Mouse (Mus musculus): ENCODE data around the gene Sh3d21. TPM values are rescaled to one million over a fixed set of nuclear protein-coding genes. Genes with fewer than 3 reads are reported as not detected.
"Not testable (repeated sequence)": the region's sequence is repeated elsewhere in the genome, so short reads cannot be mapped to it uniquely, and the experiment has no call there.

The Sh3d21 gene
- 2.4 and 5.0 TPM in 2 replicates for polyA plus RNA-seq (2012; rRNA removed)

GRCm38 (mm10) chr4:126163067-126163659, at the start of gene Sh3d21:
TSS of gene Sh3d21 (minus strand) at chr4:126163491.
- 4% methylated on average over 22 of the region's 22 CpGs for WGBS
- no peak for DNase-seq (ENCODE audit: low read depth, low spot score)

GRCm38 (mm10) chr4:126207081-126207480, 43.8 kb upstream of the Sh3d21 start:
- DNase-seq (ENCODE audit: low read depth, low spot score): no peak
- WGBS: 75% methylated on average over 6 of the region's 6 CpGs

DNA sequence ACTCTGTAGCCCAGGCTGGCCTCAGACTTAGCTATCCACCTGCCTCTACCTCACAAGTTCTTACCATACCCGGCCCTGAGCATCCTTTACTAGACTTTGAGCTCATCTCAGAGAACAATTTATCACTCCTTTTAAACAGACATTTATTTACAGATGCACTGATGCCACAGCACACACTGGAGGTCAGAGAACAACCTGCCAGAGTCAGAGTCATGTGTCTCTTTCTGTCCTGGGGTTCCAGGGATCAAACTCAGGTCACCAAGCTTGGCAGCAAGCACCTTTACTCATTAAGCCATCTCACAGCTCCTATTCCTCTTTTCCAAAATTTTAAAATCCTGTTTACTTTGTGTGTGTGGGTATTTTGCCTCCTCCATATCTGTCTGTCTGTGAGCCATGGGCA, 42.1 kb upstream of the Sh3d21 start:
- no peak for DNase-seq (ENCODE audit: low read depth, low spot score)
- WGBS: 86% methylated on average over 1 of the region's 1 CpGs

DNA sequence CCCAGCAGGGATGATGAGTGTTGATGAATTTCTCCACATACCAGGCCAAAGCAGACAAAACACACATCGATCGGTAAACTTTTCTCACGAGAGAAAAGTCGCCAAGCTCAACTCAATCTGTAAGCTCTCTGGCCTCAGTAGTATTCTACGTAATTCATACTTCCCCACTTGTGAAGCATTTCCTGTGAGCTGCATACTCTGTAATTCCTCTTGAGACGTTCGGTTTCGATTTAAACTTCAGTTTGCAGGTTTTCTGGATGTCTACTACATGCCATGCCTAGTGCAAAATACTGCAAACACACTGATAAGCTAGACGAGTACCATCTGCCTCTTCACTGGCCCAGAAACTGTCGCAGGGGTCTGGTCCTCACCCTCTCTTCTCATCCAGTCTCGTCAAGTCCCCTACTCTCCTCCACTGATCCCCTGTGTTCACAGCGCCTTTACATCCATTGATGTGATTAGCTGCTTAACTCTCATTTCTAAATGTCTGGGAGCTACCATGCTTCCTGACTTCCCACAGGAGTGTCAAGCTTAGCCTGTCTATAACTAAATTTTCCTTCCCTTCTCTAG, 41.5 kb upstream of the Sh3d21 start:
- 77% methylated on average over 12 of the region's 12 CpGs for WGBS
- no peak for DNase-seq (ENCODE audit: low read depth, low spot score)

GRCm38 (mm10) chr4:126204016-126204415, 40.7 kb upstream of the Sh3d21 start:
- 84% methylated on average over 8 of the region's 8 CpGs for WGBS
- DNase-seq (ENCODE audit: low read depth, low spot score): no peak

DNA sequence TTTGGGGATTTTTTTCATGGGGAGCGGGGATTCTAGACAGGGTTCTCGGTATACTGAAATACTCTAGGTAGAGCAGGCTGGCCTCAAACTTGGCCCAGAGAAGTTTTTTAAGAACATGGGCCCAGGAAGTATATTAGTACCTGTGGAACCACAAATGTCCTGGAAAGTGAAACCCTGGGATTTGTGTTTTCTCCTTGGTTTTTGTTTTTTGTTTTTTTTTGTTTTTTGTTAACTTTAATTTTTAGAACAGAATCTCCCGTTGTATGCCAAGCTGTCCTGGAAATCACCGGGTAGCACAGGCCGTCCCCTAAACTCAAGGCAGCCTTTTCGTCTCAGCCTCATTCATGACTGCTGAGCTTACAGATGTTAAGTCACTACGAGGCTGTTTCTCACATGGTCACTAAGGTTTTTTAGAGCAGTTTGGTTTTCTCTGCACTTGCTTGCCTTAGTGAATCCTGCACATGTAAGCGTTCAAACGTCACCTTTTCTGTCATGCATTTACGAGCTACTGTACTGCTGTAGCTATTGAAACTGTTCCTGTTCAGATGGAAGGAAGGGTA, 40.1 kb upstream of the Sh3d21 start:
- WGBS: 72% methylated on average over 10 of the region's 10 CpGs
- DNase-seq (ENCODE audit: low read depth, low spot score): no peak

DNA sequence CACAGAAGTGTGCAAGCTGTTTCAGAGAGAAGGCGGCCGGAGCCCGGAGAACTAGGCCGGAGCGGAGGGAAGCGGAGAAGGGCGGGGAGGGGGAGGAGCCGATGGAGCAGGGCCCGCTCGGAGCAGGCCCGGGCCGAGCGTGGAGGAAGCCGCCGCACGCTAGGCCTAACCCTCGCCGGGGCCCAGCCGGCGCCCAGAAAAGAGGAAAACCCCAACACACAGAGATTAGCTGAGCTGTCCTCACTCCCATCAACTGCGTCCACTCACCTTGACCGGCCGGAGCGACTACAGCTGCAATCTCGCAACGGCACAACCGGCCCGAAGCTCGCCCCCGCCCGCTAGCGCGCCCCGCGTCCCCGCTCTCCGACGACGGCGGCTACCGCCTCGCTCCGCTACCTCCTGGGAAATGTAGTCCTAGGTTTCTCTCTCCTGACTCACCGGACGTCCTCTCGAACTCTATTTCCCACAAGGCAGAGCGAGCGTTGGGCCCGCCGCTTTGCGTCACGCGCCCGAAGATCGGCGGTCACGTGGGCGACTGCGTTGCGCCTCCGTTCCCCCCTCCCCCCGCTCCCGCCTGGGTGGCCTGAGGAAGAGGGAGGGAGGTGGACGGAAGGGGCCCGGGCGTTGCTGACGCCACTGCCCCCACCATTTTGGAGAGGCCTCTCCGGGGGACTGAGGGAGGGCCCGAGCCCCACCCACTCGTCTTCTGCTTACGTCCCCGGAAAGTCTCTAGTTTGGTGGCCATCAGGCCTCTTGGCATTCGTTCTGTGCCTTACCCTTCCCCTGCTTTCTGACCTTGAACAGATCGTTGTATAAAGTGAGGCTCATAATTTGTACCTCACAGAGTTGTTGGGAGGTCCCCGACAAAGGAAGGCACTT, 39.3 kb upstream of the Sh3d21 start, which contains the start of gene Thrap3:
Thrap3 (minus strand) TSS at position 458 of the 879 bp plus-strand sequence.
- WGBS: under 1% methylated on average over 75 of the region's 75 CpGs
- peak; percentile 97 for DNase-seq (ENCODE audit: low read depth, low spot score)

DNA sequence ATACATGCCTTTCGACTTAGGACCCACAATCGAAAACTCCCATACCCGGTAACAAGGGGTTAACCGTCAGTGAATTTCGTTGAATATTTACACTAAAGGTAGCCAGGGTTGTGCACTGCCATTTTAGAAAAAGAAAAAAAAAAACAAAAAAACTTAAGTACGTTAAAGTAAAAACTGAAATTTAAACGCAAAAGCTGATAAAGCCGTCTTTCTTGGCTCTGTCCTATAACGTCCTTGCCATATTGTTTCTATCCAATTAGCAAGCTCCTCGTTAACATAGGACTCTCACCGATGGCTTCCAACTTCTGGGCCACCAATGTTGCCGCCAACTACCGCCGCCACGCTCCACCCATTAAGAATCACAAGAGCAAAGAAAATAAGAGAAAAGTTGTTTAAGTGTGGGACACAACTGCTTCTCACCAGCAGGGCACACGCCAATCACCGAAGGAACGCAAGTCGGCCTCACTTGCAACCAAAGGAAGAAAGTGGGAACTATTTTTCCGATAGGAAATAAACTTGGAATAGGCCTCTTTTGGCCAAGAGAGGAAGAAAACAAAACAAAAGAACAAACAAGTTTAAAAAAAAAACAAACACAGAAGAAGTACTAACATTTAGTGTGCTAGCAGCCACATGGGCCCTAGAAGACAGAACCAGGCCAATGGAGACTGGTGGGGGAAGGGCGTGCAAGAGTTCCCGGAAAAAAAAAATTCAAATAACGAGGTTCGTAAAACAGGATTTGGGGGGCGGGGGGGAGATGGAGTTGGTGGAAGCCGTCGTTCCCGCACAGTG, 38.4 kb upstream of the Sh3d21 start:
- DNase-seq (ENCODE audit: low read depth, low spot score): peak; percentile 35
- WGBS: under 1% methylated on average over 28 of the region's 28 CpGs

DNA sequence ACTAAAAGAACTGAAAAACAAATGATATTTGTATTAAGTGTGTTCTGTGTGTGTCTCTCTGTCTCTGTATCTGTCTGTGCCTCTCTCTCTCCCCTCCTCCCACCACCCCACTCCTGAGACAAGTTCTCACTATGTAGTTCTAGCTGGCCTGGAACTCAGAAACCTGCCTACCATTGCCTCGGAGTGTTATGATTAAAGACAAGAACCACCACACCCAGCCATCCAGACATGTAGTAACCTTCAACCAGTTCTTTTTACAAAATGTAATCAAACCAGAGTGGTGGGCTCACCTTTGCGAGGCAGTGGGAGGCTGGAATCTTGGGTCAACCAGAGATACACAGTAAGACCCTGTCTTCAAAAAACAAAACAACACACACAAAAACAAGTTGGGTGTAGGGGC, 37.4 kb upstream of the Sh3d21 start:
- DNase-seq (ENCODE audit: low read depth, low spot score): no peak
- 7% methylated on average over 2 of the region's 2 CpGs for WGBS

- no peak for DNase-seq (ENCODE audit: low read depth, low spot score)
- WGBS: 14% methylated on average over 1 of the region's 1 CpGs
Observed at GRCm38 (mm10) chr4:126200036-126200435, 36.7 kb upstream of the Sh3d21 start.

DNA sequence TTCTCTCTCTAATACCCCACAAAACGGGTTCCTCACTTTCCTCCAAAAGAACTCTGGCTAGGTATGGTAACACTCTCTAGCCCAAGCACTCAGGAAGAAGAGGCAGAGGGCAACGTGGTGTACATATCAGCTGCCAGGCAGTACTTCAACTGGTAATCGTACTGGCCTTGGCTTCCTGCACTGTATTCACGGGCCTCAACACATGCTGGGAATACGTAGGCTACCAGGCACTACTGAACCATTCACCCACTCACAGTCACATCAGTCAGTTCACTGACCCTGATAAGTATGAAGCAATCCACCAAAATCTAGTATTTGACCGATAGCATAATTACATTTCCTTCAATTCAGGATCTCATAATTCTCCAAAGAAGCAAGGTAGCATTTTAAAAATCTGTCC, 36.3 kb upstream of the Sh3d21 start:
- WGBS: 22% methylated on average over 6 of the region's 6 CpGs
- DNase-seq (ENCODE audit: low read depth, low spot score): no peak

DNA sequence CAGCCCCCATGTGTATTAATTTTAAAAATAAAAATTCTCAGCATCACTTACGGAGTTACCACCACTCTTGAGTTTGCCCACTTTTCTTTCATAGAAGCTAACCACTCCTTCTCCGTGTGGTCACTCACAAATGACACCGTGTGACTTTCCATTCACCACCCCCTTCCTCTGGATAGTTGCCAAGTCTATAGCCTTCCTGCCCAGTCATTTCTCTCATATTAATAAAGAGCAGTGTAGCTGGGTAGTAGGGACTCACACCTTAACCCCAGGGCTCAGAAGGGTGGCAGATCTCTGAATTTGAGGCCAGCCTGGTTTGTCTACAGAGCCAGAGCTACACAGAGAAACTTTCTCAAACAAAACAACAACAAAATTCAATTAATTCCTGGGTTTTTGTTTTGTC, 34.2 kb upstream of the Sh3d21 start:
- no peak for DNase-seq (ENCODE audit: low read depth, low spot score)
- 43% methylated on average over 3 of the region's 3 CpGs for WGBS

GRCm38 (mm10) chr4:126194916-126195315, 31.6 kb upstream of the Sh3d21 start:
- DNase-seq (ENCODE audit: low read depth, low spot score): no peak
- 75% methylated on average over 4 of the region's 4 CpGs for WGBS

- no peak for DNase-seq (ENCODE audit: low read depth, low spot score)
Observed at GRCm38 (mm10) chr4:126194216-126194615, 30.9 kb upstream of the Sh3d21 start.

DNA sequence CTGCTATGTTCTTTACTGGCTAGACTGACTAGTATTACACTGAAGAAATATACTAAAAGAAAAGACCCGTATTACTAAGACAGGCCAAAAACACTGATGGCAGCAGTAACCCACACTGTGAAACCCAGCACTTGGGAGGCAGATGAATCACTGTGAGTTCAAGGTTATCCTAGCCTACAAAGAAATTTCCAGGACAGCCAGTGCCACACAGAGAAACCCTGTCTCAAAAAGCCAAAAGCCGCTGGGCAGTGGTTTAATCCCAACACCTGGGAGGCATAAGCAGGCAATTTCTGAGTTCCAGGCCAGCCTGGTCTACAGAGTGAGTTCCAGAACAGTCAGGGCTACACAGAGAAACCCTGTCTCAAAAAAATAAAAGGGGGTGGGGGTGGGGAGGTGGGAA, 27.3 kb upstream of the Sh3d21 start:
- DNase-seq (ENCODE audit: low read depth, low spot score): no peak

GRCm38 (mm10) chr4:126187096-126187495, 23.8 kb upstream of the Sh3d21 start:
- 69% methylated on average over 3 of the region's 3 CpGs for WGBS
- DNase-seq (ENCODE audit: low read depth, low spot score): no peak

More for the DNA sequence above, 27.3 kb upstream of the Sh3d21 start:
- 92% methylated on average over 2 of the region's 2 CpGs for WGBS

DNA sequence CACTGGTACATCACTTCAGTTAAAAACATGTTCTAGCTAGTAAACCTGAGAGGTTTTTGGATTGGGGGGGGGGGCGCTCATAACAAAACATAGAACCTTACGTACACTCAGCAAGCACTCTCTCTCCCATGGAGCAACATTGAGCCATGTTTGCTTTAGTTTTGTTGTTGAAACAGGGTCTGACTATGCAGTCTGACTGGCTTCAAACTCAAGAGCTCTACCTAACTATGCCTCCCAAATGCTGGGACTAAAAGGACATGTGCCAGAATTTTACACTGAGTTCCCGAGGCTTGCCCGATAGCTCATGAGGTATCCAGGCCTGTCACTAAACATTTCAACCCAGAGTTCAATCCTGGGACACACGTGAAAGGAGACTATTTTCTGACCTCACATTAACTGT, 19.7 kb upstream of the Sh3d21 start:
- DNase-seq (ENCODE audit: low read depth, low spot score): no peak
- WGBS: 74% methylated on average over 5 of the region's 5 CpGs

DNA sequence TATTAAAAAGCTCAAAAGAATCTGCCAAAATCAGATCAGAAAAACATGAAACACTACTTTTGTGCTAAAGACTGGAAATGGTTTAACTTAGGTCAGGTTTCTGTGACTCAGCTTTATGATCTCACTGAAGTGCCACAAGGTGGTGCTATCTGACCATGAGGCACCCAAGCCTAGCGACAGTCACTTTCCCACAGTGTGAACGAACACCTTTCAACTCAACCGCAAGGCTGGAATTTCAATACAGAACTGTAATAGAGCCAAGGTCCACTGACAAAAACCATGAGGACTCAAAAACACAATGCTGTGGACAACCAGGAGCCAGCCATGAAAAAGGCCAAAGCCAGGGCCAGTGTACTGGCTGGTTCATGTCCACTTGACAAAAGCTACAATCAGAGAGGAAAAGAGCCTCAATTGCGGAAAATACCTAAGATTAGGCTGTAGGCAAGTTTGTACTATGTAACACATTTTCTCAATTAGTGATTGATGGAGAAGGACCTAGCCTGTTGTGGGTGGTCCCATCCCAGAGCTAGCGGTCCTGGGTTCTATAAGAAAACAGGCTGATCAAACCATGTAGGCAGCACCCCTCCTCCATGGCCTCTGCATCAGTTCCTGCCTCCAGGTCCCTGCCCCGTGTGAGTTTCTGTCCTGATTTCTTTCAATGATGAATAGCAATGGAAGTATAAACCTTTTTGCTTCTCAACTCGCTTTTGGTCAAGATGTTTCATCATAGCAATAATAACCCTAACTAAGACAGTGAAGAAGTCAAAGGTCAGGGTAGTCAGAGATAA, 18.1 kb upstream of the Sh3d21 start:
- DNase-seq (ENCODE audit: low read depth, low spot score): peak; percentile 51
- WGBS: 35% methylated on average over 7 of the region's 7 CpGs

- not testable (repeated sequence) for DNase-seq (ENCODE audit: low read depth, low spot score)
- WGBS: 78% methylated on average over 7 of the region's 7 CpGs
Observed at GRCm38 (mm10) chr4:126175980-126176379, 12.7 kb upstream of the Sh3d21 start.

Data from large intestine, adult 2 months (tissue).